Mouse (Mus musculus) layer of hippocampus, adult 8-10 months (tissue): ENCODE results near the gene Clba1. TPM values are rescaled to one million over a fixed set of nuclear protein-coding genes. Genes with fewer than 3 reads are reported as not detected.
"Not testable (repeated sequence)": the region's sequence is repeated elsewhere in the genome, so short reads cannot be mapped to it uniquely, and the experiment has no call there.

ENCODE experiments used
- DNase-seq, 2 experiments: peaks; one replicate each; pipeline ENCODE4 v3.0.0; 2022; ENCODE audit warnings: low spot score in 2 of 2
- total RNA-seq, 4 experiments: library from RNA; stranded (reverse); gene quantifications; 2 replicates each; pipeline ENCODE4 v1.2.4; 2022

The Clba1 gene
- total RNA-seq, 4 experiments from 2014 or later, result 10.9 to 17.6 (median 14.0) TPM

- DNase-seq, result peak in 1 of 2 experiments; percentile 49
Observed at GRCm38 (mm10) chr12:112816294-112816693, 7.6 kb downstream of the Clba1 start.

DNA sequence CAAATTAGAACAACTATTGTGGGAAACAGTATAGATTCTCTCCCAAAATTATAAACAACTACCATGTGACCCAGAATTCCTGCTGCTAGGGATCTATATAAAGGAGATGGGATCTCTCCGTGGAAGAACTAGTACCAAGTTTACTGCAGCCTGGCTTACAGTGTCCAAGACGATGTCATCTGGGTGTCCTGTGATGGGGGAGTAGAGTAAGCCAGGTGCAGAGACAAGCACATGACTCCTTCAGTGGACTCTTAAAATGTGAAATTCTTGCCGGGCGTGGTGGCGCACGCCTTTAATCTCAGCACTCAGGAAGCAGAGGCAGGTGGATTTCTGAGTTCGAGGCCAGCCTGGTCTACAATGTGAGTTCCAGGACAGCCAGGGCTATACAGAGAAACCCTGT is 8.1 kb downstream of the Clba1 start:
- not testable (repeated sequence) for DNase-seq

DNA sequence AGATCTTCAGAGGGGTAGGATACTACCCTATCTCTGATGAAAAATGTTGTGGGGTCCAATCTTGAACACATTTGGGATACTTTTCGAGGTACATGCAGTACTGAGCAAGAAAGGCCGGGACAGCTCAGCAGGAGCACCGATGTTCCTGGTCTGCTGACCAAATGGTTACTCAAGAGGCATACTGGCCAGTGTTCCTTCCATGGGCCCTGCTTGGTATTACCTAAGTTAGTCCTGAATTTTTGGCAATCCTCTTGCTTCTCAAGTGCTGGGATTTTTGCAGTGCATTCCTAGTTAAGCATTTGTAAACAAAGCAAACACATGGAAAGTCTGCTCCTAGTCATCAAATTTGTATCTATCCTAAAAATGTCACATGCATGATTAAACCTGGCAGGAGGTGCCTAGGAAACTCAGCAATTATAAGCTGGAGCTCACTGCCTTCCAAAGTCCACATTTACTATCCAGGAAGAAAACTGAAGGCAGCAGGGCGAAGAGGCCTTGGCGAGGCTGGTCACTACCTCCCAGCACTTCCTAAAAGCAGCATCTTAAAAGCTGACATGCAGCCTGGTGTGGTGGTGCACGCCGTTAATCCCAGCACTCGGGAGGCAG is 10.4 kb downstream of the Clba1 start:
- no peak for DNase-seq

DNA sequence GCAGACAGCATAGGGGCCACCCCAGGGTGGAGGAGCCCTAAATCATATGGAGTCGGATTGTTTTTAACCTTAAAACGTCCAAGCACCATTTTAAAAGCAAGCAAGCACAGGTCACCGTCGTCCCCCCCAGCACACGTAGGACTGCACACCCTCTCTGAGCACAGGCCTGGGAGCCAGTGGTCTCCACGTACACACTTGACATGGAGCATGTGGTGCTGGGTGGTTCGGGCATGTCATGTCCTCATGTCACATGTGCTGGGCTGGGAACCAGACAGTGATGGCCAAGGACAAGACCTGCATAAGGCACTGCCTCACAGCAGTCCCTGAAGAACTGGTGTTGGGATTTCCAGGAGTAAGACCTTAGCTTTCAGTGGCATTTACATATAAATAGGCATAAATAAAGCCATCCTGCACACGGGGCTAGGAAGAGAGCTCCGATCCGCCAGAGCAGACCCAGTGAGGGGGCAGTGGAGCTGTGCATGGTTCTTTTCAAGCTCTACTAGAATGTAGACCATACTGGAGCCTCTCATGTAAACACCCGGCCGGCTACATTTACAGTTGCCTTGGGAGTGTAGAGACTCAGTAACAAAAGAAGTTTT is 11.8 kb downstream of the Clba1 start:
- DNase-seq, result no peak

- no peak for DNase-seq
Observed at GRCm38 (mm10) chr12:112821216-112821615, 12.5 kb downstream of the Clba1 start.

DNA sequence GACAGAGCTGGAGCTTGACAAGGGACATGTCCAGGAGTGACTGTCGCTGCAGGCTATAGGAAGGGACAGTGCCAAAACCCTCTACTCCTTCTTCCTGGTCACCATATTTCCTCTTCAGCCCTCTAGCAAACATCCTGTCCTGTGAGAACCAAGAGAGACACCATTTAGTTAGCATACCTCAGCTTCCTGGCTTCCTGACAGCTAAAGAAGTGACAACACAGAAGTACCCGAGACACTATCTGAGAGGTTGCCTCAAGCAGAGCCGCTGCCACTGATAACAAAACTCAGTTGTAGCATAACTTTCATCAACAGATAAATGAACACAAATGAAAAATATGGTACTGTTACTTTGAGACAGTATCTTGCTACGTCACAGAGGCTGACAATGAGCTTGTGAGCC is 13.2 kb downstream of the Clba1 start:
- no peak for DNase-seq

GRCm38 (mm10) chr12:112822676-112823075 is 13.9 kb downstream of the Clba1 start:
- DNase-seq, result no peak

GRCm38 (mm10) chr12:112823221-112823620 is 14.5 kb downstream of the Clba1 start:
- no peak for DNase-seq

DNA sequence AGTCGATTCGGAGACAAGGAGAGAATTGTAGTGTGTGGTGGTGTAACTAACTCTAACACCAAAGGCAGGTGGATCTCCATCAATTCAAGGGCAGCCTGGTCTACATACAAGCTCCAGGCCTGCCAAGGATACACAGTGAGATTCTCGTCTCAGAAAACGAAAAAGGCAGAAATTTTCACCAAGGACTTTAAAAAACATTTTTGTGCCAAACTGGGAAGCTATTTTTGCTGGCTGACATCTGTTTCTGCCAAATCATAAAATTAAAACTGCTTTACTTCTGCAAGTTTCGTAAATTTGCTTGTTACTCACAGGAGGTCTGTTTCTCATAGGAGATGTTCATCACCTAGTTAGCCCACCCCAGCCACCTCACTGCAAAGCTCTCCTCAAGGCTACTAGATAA is 17.2 kb downstream of the Clba1 start:
- DNase-seq, result no peak

DNA sequence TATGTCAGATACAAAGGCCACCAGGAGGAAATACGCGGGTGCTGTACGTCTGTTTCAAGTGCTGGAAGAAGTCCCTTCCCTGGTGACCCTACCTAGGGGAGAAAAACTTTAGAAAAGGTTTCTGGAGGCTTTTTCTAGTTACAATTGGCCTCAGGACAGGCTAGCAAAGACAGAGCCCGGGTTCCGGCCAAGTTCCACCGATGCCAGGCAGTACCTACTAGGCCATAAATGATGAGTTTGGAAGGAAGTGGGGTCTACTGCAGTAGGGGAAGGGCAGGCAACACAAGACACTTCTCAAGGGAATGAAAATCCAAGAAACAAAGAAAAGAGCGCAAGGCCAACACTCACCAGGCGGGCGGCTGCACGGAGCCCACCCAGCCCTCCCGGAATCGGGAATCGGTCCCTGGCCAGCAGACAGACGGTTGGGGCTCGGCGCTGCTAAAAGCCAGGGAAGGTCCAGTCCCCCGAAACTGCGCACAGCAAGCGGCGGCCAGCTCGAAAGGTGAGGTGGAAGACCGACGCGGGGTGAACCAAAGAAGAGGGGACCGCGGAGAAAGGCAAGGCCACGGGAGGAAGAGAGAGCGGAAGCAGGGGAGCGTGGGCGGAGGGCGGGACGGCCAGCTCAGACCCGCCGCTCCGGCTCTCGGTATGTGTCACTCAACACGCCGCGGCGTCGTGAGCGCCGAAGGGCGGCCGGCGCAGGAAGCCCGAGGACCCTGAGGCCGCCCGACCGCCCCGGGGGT is 19.9 kb downstream of the Clba1 start:
- no peak for DNase-seq

- DNase-seq, result peak; percentile 93 to 96
Observed at GRCm38 (mm10) chr12:112829244-112829864, 20.6 kb downstream of the Clba1 start, which contains the start of gene Cdca4. Gene Cdca4, minus strand, starts transcription at chr12:112829423.

DNA sequence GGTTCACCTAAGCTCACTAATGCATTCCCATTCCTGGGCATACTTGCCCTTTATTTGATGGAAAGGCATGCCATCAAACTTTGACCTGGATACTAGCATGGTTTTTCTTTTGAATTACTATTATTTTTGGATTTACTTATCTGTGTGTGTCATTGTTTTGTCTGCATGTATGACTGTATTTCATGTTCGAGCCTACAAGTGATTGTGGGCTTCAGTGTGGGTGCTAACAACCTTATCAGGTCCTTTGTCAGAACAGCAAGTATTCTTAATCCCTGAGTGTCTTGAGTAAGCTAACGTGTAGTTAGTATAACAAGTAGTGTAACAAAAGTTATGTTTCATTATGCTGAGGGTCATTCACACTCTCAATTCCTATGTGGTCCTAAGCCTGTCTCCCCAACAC is 21.4 kb downstream of the Clba1 start:
- no peak for DNase-seq

DNA sequence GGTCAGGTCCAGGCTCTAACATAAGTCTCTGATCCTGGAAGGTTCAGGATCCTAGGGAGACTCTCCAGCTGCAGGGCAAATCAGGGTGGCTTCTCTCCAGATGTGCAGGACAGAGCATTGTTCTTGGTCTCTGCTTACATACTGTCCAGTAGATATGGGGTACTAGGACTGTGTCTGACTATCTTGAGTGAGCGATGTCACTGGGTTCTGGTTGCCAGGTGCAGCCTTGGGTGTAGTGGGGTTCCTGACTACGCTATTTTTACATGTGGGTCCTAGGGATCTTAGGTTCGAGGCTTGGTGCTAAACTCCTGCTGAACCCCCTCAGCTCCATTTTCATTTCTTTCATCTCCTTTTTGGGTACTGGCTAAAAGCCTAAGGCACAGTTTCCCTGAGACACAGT is 21.8 kb downstream of the Clba1 start:
- DNase-seq, result no peak

GRCm38 (mm10) chr12:112832411-112832810 is 23.7 kb downstream of the Clba1 start:
- DNase-seq, result no peak

DNA sequence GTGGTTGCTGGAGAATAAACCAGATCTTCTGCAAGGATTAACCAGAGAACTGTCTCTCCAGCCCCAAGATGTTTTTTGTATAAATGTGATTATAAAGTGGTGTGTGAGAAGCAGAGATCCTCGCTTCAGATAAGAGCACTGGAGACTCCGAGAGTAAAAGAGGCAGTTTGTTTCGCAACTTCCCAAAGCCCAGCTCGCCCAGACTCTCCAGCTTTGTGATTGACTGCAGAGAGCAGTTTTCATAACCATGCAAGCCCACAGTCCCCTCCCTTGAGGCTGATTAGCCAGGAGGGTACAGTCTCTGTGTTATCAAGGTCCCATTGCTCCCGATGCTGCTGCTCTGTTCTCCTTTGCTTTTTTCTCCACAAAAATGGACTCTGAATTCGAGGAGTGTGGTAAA is 24.8 kb downstream of the Clba1 start:
- no peak for DNase-seq

DNA sequence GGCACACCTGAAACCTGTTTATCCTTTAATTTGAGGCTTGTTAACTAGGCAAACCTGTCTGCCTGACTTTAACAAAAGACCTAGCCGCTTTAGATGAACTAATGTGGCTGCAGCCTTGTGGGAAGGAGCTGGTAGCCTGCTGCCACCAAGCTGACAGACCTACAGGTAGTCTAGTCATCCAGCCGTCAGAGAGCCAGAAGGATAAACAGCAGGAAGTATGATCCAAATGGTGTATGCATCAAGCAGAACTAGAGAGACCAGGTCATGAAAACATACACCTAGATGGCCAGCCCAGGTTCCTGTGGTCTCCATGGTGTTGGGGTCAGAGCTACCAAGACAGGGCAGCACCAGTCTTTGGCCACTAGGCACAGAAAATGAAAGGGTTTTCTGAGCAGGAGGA is 26.3 kb downstream of the Clba1 start:
- DNase-seq, result no peak

DNA sequence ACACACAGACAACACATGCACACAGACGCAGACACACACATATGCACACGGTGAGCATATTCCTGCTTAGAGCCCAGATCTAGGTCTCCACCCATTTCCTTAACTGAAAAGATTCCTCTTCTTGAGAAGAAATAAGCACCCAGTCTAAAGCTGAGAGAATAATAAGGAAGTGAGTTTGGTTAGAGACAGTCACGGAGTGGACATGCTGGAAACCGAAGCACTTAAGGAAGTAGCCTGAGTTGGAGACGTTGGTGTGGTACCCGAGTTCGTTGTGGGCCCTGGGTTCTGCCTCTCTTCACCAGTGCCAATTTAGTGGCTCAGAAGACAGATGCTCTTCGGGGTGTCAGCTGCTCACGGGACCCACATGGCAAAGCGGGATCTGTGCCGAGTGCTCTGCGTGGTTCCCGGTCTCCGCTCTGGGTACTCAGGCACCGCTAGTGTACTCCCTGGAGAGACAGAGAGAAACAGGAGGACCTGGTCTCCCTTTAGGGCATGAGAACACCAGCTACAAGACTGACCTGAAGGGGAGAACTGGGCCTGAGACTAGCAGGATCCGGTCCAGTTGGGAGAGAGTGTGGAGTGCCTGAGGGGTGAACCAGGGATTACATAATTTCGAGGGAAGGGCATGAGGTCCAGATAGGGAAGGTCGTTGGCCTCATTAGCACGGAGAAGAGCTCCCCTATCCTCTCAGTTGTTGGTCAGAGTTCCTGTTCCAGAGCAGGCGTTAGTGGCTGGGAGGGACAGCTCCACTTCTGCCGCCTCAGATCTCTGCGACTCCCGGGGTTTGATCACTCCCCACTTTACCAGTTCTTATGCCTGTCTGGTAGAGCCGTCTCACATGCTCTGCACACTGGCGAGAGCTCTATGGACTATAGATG is 31.7 kb downstream of the Clba1 start:
- no peak for DNase-seq

- not testable (repeated sequence) for DNase-seq
Observed at GRCm38 (mm10) chr12:112841338-112841892, 32.7 kb downstream of the Clba1 start.

DNA sequence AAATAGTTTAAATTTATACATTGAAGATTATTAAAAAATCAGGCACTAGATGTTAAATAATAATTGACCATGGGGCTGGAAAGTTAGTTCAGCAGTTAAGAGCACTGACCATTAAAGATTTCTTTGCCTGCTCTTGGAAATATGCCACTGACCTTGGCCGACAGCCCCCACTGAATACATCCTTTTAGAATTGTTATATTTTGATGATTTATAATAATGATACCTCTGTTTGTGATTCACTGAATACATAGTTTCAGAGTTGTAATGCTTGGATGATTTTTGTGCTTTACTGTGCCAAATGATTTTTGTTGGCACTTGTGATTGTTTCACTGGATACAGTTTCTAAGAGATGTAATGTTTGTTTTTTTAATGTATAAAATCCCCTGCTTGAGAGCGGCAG is 33.4 kb downstream of the Clba1 start:
- not testable (repeated sequence) for DNase-seq

- peak; percentile 59 to 84 for DNase-seq
Observed at GRCm38 (mm10) chr12:112843803-112844202, 35.1 kb downstream of the Clba1 start.

DNA sequence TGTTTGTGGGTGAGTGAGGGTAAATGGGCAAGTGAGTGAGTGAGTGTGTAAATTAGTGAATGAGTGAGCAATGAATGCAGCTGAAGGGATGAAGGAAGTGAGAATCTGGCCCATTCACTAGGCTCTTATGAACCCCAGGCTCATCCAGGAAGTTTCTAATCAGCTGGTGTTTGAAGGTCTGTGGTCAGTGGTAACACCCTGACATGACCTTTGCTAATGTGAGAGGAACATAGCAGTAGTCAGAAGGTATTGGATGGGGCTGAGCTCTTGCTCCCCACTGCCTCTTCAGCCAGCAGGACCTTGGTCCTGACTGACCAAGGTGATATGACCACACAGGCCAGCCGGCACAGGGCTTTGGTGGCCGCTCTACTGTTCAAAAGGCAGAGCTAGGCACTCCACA is 39.1 kb downstream of the Clba1 start:
- no peak for DNase-seq
